Mouse (Mus musculus) spleen, adult 18-20 months (tissue): ENCODE data around the gene BC005624.
A peak's percentile ranks its signal among the peaks of the same experiment; 100 is the strongest.
"Not testable (repeated sequence)": the region's sequence is repeated elsewhere in the genome, so short reads cannot be mapped to it uniquely, and the experiment has no call there.

Source experiments
- DNase-seq, 2 experiments: peaks; one replicate each; pipeline ENCODE4 v3.0.0; 2022; ENCODE audit warnings: mixed read lengths in 2 of 2

Gene BC005624

GRCm38 (mm10) chr2:30967352-30968327 lies 14.4 kb downstream of the BC005624 start, which contains the start of gene Tor1a:
Gene Tor1a (minus strand): TSS chr2:30967933.
- DNase-seq = peak; percentile 79 to 86

GRCm38 (mm10) chr2:30966826-30967225 lies 15.2 kb downstream of the BC005624 start:
- DNase-seq = no peak

- DNase-seq = no peak
These were observed 16.4 kb downstream of the BC005624 start for GRCm38 (mm10) chr2:30965627-30966026.

GRCm38 (mm10) chr2:30962570-30963254 lies 19.3 kb downstream of the BC005624 start:
- no peak for DNase-seq

GRCm38 (mm10) chr2:30959856-30960255 lies 22.1 kb downstream of the BC005624 start:
- DNase-seq = no peak

- DNase-seq = no peak
These were observed 23.3 kb downstream of the BC005624 start for GRCm38 (mm10) chr2:30958726-30959125.

GRCm38 (mm10) chr2:30957511-30957910 lies 24.5 kb downstream of the BC005624 start:
- DNase-seq = no peak

GRCm38 (mm10) chr2:30954797-30955196 lies 27.2 kb downstream of the BC005624 start:
- peak in 1 of 2 experiments; percentile 22 for DNase-seq

- DNase-seq = peak; percentile 65 to 70
These were observed 29.0 kb downstream of the BC005624 start, which contains the start of gene Tor1b for GRCm38 (mm10) chr2:30952824-30953490. Gene Tor1b (plus strand): TSS chr2:30952959.

GRCm38 (mm10) chr2:30952457-30952823 lies 29.6 kb downstream of the BC005624 start:
- no peak for DNase-seq

- DNase-seq = peak; percentile 41 to 49
These were observed 39.4 kb downstream of the BC005624 start for GRCm38 (mm10) chr2:30942603-30943011.

- DNase-seq = not testable (repeated sequence)
These were observed 39.9 kb downstream of the BC005624 start for GRCm38 (mm10) chr2:30942116-30942515.

GRCm38 (mm10) chr2:30941586-30941985 lies 40.4 kb downstream of the BC005624 start:
- no peak for DNase-seq

GRCm38 (mm10) chr2:30938574-30938991 lies 43.4 kb downstream of the BC005624 start:
- DNase-seq = no peak

- no peak for DNase-seq
These were observed 44.3 kb downstream of the BC005624 start for GRCm38 (mm10) chr2:30937731-30938130.

GRCm38 (mm10) chr2:30936808-30937207 lies 45.2 kb downstream of the BC005624 start:
- no peak for DNase-seq

- DNase-seq = peak; percentile 40 to 68
These were observed 48.0 kb downstream of the BC005624 start for GRCm38 (mm10) chr2:30933917-30934450.

GRCm38 (mm10) chr2:30933032-30933431 lies 49.0 kb downstream of the BC005624 start:
- DNase-seq = no peak

- no peak for DNase-seq
These were observed 50.1 kb downstream of the BC005624 start for GRCm38 (mm10) chr2:30931922-30932321.

- DNase-seq = not testable (repeated sequence)
These were observed 51.2 kb downstream of the BC005624 start for GRCm38 (mm10) chr2:30930846-30931245.

GRCm38 (mm10) chr2:30929483-30930045 lies 52.4 kb downstream of the BC005624 start, which contains the start of gene Ptges:
Gene Ptges (minus strand): TSS chr2:30929863.
- peak in 1 of 2 experiments; percentile 55 for DNase-seq

- no peak for DNase-seq
These were observed 53.0 kb downstream of the BC005624 start for GRCm38 (mm10) chr2:30928893-30929482.
